Mouse (Mus musculus) neural tube, embryonic 11.5 days (tissue): Measurements from ENCODE around the gene Gm10392. TPM values are rescaled to one million over a fixed set of nuclear protein-coding genes. Genes with fewer than 3 reads are reported as not detected.

Experiments
- ATAC-seq: fragments of 200-750 bp; cut with Nextera tagmentation; 2 replicates; pipeline ENCODE4 v1.8.0; 2017; ENCODE audit warnings: moderate number of reproducible peaks, mild to moderate bottlenecking, moderate TSS enrichment, moderate library complexity; ENCODE audit not compliant: insufficient read depth, low FRiP score, low TSS enrichment
- DNase-seq: peaks from one replicate; pipeline ENCODE4 v3.0.0-alpha.2; 2015; ENCODE audit warnings: low spot score
- H3K27ac ChIP-seq: fragments of 300-500 bp; sonication (generic); 2 replicates; pipeline ENCODE4 v1.5.1; 2014; ENCODE audit warnings: low read depth, mild to moderate bottlenecking, low read length
- H3K27me3 ChIP-seq: fragments of 300-500 bp; sonication (generic); 2 replicates; pipeline ENCODE4 v1.6.1; 2014; ENCODE audit warnings: mild to moderate bottlenecking, low read length, mixed read lengths; ENCODE audit not compliant: control insufficient read depth, insufficient read depth
- H3K36me3 ChIP-seq: fragments of 300-500 bp; sonication (generic); 2 replicates; pipeline ENCODE4 v1.6.1; 2014; ENCODE audit warnings: mild to moderate bottlenecking, low read length, moderate library complexity, mixed read lengths; ENCODE audit not compliant: control insufficient read depth, insufficient read depth
- H3K4me1 ChIP-seq: fragments of 300-500 bp; sonication (generic); 2 replicates; pipeline ENCODE4 v1.6.1; 2014; ENCODE audit warnings: low read length, mixed read lengths; ENCODE audit not compliant: control insufficient read depth, insufficient read depth
- H3K4me2 ChIP-seq: fragments of 300-500 bp; sonication (generic); 2 replicates; pipeline ENCODE4 v1.6.1; 2014; ENCODE audit warnings: low read depth, mild to moderate bottlenecking, moderate library complexity
- H3K4me3 ChIP-seq: fragments of 300-500 bp; sonication (generic); 2 replicates; pipeline ENCODE4 v1.5.1; 2014; ENCODE audit warnings: low read depth, low read length
- H3K9ac ChIP-seq: fragments of 300-500 bp; sonication (generic); 2 replicates; pipeline ENCODE4 v1.6.1; 2014; ENCODE audit warnings: mild to moderate bottlenecking, low read length
- H3K9me3 ChIP-seq: fragments of 300-500 bp; sonication (generic); 2 replicates; pipeline ENCODE4 v1.6.1; 2016; ENCODE audit warnings: low read length; ENCODE audit not compliant: control insufficient read depth
- WGBS: fragments of 180-500 bp; shearing (Covaris S2); extraction: QIAGEN DNeasy Blood & Tissue Kit; methylation state at CpG from one replicate; pipeline ENCODE4 v1.1.7; 2014; 5-methylcytosine and 5-hydroxymethylcytosine counted together
- polyA plus RNA-seq: library from polyadenylated mRNA; unstranded; fragments of >200 nt; fragmentation: Nextera tagmentation; extraction: Ambion mirVana; gene quantifications from 2 replicates; pipeline ENCODE4 v1.2.1, GENCODE M21; 2014

Gm10392 gene
- polyA plus RNA-seq, 1 experiment from 2014 or later, result not detected

DNA sequence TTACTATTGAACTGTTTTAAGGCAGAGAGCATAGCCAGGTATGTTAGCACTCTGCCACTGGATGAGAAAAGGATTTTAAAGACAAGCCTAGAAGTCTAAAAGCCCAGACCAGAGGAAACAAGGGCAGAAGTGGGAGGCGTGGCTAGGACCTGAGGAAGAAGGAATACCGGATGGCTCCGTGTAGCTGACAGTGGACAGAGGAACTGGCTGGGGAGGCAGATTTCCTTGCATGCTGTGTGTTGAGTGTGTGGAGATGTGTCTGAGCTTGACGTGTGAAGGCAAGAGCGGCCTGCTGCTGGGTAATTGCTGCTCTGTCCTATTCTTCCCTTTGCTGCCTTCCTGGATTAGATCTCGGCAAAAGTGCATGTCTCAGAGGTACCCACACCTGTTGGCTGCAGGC is 16.5 kb downstream of the Gm10392 start:
- no peak for ATAC-seq
- peaks cover 5% of the 10 kb centered on the region for H3K4me1 ChIP-seq

DNA sequence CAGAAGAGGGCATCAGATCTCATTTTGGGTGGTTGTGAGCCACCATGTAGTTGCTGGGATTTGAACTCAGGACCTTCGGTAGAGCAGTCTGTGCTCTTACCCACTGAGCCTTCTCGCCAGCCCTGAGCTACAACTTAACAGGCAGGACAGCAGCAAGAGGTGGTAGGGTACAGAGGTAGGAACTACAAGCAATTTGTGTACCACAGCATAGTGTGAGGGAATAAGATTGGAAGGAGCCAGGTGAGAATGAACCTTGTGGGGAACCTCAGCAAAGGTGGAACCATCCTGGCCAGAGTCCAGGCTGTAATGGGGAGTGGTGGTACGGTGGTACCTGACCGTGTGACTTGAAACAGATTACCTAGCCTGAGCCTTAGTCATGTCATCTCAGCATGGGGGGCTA is 17.0 kb downstream of the Gm10392 start:
- no peaks in the 10 kb centered on the region for H3K27me3 ChIP-seq
- no peak overlapping the region for H3K27ac ChIP-seq
- no peak for ATAC-seq
- no peak overlapping the region for H3K4me2 ChIP-seq
- H3K4me3 ChIP-seq, result no peak overlapping the region
- no peak overlapping the region for H3K9ac ChIP-seq
- peaks cover 29% of the 10 kb centered on the region for H3K36me3 ChIP-seq
- H3K4me1 ChIP-seq, result peaks cover 9% of the 10 kb centered on the region
- H3K9me3 ChIP-seq, result no peaks in the 10 kb centered on the region
- DNase-seq, result no peak
- 93% methylated on average over 4 of the region's 4 CpGs for WGBS

More for the DNA sequence above, 16.5 kb downstream of the Gm10392 start:
- Histone ChIP-seq H3K9ac (no peak overlapping the region), H3K4me3 (no peak overlapping the region), H3K27ac (no peak overlapping the region), H3K9me3 (no peaks in the 10 kb centered on the region), H3K36me3 (peaks cover 30% of the 10 kb centered on the region), H3K4me2 (no peak overlapping the region), H3K27me3 (no peaks in the 10 kb centered on the region)
- WGBS, result 88% methylated on average over 6 of the region's 6 CpGs
- DNase-seq, result no peak

DNA sequence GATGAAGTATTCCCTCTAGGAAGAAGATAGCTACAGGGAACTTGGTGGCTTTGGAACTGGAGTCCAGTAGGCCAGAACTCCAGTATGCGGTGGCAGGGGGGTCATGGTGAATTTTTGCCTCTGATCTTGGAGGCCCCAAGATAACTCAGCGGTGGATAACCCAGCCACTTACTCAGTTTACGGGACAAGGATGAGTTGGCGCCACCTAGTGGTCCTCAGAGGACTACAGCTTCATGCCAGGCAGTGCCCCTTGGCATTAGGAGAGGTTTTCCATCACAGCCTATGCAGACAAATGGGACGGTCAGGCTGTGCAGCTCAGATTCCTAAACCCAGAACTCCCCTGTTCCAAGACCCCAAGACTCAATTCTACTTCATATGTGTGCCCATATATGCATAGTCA is 17.6 kb downstream of the Gm10392 start:
- DNase-seq, result peak; percentile 74
- H3K9me3 ChIP-seq, result no peaks in the 10 kb centered on the region
- H3K9ac ChIP-seq, result no peak overlapping the region
- no peak overlapping the region for H3K4me3 ChIP-seq
- WGBS, result 27% methylated on average over 5 of the region's 5 CpGs
- no peak overlapping the region for H3K4me2 ChIP-seq
- H3K4me1 ChIP-seq, result peaks cover 11% of the 10 kb centered on the region
- no peaks in the 10 kb centered on the region for H3K27me3 ChIP-seq
- ATAC-seq, result no peak
- H3K36me3 ChIP-seq, result peaks cover 24% of the 10 kb centered on the region
- H3K27ac ChIP-seq, result no peak overlapping the region

DNA sequence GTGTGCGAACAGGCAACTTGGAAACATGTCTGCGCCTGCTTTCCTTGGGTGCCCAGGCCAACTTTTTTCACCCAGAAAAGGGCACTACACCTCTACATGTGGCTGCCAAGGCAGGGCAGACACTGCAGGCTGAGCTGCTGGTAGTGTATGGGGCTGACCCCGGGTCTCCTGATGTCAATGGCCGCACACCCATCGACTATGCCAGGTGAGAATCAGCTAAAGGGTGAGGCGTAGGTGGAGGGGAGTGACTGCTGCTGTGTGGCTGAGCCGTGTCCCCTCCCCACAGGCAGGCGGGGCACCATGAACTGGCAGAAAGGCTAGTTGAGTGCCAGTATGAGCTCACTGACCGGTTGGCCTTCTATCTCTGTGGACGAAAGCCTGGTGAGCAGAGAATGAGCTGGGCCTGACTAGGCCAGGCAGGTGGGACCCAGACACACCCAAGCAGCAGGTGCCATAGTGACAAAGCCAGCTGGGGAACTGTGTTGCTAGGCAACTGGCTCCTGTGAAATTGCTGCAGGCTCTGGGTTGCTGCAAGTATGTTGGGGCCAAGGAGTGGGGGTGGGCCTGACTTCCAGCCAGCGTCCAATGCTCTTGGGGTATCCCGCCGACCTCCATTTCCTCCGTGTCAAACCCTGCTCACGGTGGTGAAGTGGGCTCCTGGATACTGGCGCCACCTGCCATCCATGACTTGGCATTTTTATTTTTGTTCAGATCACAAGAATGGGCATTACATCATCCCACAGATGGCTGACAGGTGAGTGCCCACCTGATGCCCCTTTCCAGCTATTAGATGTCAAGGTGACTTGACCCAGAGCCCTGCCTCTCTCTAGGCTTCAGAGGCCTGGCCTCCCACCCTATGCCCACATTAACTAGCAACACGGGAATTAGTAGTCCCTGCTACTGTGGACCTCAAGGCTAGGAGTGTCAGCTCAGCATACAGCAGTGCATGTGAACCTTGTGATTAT is 18.4 kb downstream of the Gm10392 start:
- no peak overlapping the region for H3K4me3 ChIP-seq
- peaks cover 24% of the 10 kb centered on the region for H3K36me3 ChIP-seq
- H3K4me1 ChIP-seq, result peaks cover 11% of the 10 kb centered on the region
- no peak overlapping the region for H3K4me2 ChIP-seq
- DNase-seq (no peak), ATAC-seq (no peak)
- no peaks in the 10 kb centered on the region for H3K9me3 ChIP-seq
- H3K27me3 ChIP-seq, result no peaks in the 10 kb centered on the region
- WGBS, result 80% methylated on average over 17 of the region's 17 CpGs
- H3K9ac ChIP-seq, result no peak overlapping the region
- H3K27ac ChIP-seq, result no peak overlapping the region

DNA sequence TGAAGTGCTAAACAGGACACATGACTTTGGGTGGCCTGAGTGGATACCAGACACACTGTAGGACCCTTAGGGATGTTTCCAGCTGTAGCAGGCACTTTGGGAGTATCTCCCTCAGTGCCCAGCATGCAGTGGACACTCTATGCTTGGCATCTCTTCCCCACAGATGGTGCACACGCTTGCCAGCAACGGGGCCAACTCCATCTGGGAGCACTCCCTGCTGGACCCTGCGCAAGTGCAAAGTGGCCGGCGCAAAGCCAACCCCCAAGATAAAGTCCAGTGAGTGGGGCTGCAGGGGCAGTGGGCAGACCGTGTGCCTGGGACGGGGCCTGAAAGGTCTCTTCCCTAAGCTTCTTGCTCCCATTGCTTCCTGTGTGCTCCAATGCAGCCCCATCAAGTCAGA is 19.6 kb downstream of the Gm10392 start:
- Histone ChIP-seq H3K9ac (no peak overlapping the region), H3K27me3 (no peaks in the 10 kb centered on the region), H3K9me3 (no peaks in the 10 kb centered on the region), H3K36me3 (peaks cover 23% of the 10 kb centered on the region), H3K4me2 (no peak overlapping the region), H3K27ac (no peak overlapping the region), H3K4me3 (no peak overlapping the region), H3K4me1 (peaks cover 18% of the 10 kb centered on the region)
- ATAC-seq (no peak), DNase-seq (no peak)
- WGBS, result 90% methylated on average over 7 of the region's 7 CpGs

DNA sequence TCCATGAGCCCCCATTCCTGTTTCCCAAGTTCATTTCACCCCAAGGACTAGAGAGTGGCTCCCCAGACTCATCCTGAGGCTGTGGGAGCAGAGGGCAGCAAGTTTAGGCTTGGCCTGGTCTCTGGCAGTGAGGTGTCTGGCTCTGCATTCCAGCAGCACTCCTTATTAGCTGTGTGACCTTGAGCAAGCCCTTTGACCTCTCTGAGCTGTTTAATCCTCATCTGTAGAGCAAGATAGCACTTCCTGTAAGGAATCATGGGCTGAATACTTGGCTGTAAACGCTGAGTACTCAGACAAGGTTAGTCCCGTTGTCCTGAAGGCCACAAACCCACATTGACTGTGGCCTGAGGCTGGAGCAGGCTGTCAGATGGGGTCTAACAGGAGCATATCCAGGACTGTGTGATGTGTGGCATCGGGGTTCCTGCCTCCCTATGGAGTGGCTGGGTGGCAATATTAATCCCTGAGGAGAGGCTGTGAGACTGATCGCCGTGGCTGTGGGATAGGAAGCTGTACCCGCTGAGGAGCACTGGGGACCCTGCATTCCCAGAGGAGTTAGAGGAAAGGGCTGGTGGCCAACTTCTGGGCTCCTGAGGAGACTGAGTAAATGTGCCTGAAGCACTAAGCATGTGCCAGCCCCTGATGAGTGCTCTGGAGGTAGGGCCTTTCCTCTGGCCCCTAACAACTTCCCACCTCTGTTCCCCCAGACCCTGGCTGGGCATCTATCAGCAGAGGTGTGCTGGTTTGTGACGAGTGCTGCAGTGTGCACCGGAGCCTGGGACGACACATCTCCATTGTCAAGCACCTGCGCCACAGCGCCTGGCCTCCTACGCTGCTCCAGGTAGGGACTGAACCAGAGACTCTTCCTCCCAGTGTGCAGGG is 20.5 kb downstream of the Gm10392 start:
- DNase-seq (no peak), ATAC-seq (no peak)
- H3K4me3 ChIP-seq, result no peak overlapping the region
- 83% methylated on average over 12 of the region's 12 CpGs for WGBS
- H3K9me3 ChIP-seq, result no peaks in the 10 kb centered on the region
- no peaks in the 10 kb centered on the region for H3K27me3 ChIP-seq
- H3K4me1 ChIP-seq, result peaks cover 26% of the 10 kb centered on the region
- peaks cover 16% of the 10 kb centered on the region for H3K36me3 ChIP-seq
- H3K27ac ChIP-seq, result no peak overlapping the region
- H3K4me2 ChIP-seq, result no peak overlapping the region
- no peak overlapping the region; the same call in 1 of the 2 replicates for H3K9ac ChIP-seq

DNA sequence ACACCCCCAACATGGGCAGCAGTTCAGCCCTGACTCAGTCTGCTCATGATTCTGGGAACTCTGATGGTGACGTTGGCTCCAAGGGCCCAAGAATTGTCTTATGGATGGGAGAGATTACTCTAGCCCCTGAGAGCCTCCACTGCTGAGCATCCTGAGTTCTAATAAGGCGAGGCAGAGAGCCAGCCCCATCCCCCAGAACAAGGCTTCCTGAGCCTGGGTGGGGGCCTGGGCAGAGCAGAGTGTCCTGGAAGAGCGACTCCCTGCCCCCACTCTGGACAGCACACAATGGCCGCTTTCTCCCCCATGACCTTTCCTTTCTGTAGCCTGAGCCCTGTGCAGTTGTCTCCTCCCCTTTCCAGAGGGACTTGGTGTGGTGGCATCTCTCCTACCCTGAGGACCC is 21.1 kb downstream of the Gm10392 start:
- no peak overlapping the region for H3K4me2 ChIP-seq
- WGBS, result 25% methylated on average over 4 of the region's 4 CpGs
- DNase-seq, result no peak
- no peak for ATAC-seq
- no peak overlapping the region for H3K4me3 ChIP-seq
- H3K27ac ChIP-seq, result no peak overlapping the region
- H3K27me3 ChIP-seq, result no peaks in the 10 kb centered on the region
- H3K4me1 ChIP-seq, result peaks cover 26% of the 10 kb centered on the region
- H3K9ac ChIP-seq, result no peak overlapping the region; the same call in 1 of the 2 replicates
- H3K36me3 ChIP-seq, result peaks cover 9% of the 10 kb centered on the region; the same call in 1 of the 2 replicates
- no peaks in the 10 kb centered on the region for H3K9me3 ChIP-seq

DNA sequence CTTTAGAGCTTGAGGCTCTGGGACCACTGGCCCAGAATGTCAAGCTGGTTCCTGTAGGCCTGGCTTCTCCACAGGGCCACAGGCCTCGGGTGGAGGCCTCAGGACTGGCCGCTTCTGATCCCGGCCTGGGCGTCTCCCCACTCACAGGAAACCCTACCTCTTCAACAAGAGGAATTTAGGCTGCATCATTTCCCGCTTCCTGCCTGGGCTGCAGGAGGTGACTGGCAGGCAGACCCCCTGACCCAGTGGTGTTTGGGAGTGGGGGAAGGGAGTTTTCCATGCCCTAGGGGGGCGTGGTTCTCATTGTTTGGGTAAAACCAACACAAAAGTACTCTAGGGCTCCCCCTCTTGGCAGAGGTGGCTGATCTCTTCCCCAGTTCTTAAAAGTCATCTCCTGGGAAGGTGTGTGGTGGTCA is 21.6 kb downstream of the Gm10392 start:
- 12% methylated on average over 6 of the region's 6 CpGs for WGBS
- no peak for ATAC-seq
- peaks cover 26% of the 10 kb centered on the region for H3K4me1 ChIP-seq

More for the DNA sequence above, 21.6 kb downstream of the Gm10392 start:
- H3K27me3 ChIP-seq, result no peaks in the 10 kb centered on the region
- H3K9me3 ChIP-seq, result no peaks in the 10 kb centered on the region
- peak overlapping the region; percentile 54 for H3K27ac ChIP-seq
- H3K4me3 ChIP-seq, result no peak overlapping the region
- DNase-seq, result peak; percentile 69
- peaks cover 5% of the 10 kb centered on the region; the same call in 1 of the 2 replicates for H3K36me3 ChIP-seq
- H3K9ac ChIP-seq, result no peak overlapping the region; the same call in 1 of the 2 replicates
- no peak overlapping the region for H3K4me2 ChIP-seq
